Mouse (Mus musculus) c-Kit-positive CD71-negative TER-119-negative erythroid progenitor cells, embryonic 14.5 days (primary cell): Measurements from ENCODE around the gene Eif4e1b.

ENCODE experiments used
- DNase-seq: peaks from one replicate; pipeline ENCODE4 v3.0.0-alpha.2; 2013; ENCODE audit warnings: low read depth

The Eif4e1b gene

DNA sequence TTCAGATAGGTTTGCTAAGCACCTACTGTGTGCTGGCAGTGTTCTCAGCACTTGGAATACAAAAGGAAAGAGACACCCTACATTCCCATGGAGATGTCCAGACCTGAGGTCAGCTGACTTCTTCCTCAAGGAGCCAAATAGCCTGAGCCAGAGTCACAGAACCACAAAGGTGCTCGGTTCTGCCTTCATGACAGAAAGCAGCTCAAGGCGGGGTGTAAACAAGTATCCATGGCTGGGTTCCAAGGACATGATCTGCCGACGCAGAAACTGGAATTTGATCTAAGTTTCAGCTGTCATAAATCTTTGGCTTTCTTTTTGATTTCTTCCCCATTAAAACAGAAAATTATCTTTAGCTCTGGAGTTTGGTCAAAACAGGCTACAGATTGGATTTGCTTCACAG, 16.4 kb downstream of the Eif4e1b start:
- no peak for DNase-seq

DNA sequence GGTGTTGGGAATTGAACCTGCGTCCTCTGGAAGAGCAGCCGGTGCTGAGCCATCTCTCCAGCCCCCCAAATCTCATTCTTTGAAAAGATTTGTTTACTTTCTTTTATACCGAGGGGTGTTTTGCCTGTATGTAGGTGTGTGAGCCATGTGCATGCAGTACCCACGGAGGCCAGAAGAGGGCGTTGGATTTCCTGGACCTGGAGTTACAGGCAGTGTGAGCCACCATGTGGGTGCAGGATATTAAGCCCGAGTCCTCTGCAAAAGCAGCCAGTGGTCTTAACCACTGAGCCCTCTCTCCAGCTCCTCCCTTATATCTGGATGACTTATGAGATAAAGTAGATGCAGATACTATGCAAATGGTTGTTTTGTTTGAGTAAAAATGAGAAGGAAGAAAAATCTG, 19.2 kb downstream of the Eif4e1b start:
- no peak for DNase-seq

- DNase-seq = no peak
Observed at GRCm38 (mm10) chr13:54805134-54805838, 21.5 kb downstream of the Eif4e1b start.

DNA sequence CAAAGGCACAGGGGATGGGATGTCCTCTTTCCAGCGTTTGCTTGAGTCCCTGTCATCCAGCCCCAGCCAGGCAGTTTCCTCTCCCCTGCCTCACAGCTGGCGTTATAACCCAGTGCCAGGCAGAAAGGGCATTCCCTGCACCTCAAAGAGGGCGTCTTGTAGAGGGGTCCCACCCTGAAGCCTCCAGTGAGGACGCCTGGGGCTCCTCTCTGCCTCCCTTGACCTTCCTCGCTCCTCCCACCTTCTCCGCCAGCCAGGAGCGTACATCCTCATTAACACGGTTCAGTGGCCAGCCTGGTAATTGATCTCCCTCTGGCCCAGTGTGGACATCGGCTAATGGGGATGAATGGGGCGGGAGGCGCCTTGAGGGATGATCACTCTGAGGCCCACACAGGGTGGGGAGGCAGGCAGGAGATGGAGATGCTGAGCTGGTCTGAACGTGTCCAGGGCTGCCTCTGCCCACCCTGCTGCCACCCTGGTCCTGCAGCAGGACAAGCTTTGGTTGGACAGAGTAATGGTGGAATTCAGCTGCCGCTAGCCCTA, 22.7 kb downstream of the Eif4e1b start:
- DNase-seq = no peak

- no peak for DNase-seq
Observed at GRCm38 (mm10) chr13:54808067-54808466, 24.3 kb downstream of the Eif4e1b start.

GRCm38 (mm10) chr13:54811476-54811875, 27.7 kb downstream of the Eif4e1b start:
- no peak for DNase-seq

DNA sequence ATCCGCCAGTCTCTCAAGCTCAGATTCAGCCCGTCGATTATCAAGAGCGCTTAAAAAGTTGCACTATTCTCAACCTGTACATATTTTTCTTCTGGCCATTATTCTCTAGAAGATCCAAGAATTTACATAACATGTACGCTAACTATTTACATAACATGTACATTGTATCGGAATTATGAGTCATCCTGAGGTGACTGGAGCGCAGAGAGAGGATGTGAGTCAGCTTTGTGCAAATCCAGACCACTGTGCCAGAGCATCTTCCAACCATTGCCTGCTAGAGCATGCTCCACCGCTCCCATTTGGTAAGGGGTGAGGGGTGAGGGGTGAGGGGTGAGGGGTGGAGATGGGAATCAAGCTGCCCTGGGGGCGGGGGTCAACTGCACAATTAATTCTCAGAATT, 29.6 kb downstream of the Eif4e1b start:
- no peak for DNase-seq

DNA sequence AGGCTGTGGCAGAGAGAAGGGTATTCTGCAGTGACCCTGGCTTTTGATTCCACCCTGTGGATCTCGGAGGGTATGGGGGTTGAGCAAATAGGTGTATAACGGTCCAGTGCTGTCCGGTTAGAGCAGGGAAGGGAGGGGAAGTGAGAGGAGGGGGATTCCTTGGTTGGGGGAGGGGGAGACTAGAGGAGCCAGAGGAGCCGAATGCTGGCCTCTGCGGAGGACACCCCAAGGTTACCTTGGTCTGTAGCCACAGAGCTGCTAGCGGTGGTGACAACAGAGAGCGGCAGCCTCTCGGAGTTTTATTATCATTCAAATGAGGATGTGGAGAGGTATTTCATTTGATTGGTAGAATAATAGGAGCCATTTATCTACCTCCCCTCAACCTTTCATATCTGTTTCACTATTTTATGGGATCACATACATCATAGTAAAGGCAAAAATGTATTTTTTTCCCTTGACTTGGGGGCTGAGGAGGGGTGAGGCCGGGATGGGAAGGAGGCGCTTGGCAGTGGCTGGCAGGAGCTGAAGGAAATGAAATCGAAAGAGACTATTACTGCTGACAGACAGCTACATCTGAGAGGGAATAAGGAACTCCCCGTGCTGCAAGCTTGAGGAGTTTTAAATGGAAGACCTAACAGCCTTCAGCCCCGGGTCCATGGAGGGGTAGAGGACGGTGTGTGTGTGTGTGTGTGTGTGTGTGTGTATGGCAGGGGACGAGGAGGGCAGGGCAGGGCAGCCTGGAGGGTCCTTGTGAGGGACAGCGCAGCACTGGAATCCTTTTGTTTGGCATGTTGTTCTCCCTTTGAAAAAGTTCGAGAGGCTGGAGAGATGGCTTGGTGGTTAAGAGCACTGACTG, 34.8 kb downstream of the Eif4e1b start:
- no peak for DNase-seq

DNA sequence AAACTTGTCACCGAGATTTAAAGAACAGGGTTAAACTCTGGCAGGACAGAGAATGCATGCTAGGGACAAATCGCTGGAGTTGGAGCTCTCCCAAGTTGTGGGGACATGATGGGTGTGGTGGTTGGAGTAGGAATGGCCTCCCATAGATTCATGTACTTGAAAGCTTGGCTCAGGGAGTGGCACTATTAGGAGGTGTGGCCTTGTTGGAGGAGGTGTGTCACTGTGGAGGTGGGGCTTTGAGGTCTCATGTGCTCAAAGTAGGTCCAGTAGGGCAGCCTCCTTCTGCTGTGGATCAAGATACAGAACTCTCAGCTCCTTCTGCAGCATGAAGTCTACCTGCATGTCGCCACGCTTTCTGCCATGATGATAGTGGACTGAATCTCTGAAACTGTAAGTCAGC, 37.3 kb downstream of the Eif4e1b start:
- DNase-seq = no peak

GRCm38 (mm10) chr13:54821931-54822330, 38.1 kb downstream of the Eif4e1b start:
- no peak for DNase-seq

DNA sequence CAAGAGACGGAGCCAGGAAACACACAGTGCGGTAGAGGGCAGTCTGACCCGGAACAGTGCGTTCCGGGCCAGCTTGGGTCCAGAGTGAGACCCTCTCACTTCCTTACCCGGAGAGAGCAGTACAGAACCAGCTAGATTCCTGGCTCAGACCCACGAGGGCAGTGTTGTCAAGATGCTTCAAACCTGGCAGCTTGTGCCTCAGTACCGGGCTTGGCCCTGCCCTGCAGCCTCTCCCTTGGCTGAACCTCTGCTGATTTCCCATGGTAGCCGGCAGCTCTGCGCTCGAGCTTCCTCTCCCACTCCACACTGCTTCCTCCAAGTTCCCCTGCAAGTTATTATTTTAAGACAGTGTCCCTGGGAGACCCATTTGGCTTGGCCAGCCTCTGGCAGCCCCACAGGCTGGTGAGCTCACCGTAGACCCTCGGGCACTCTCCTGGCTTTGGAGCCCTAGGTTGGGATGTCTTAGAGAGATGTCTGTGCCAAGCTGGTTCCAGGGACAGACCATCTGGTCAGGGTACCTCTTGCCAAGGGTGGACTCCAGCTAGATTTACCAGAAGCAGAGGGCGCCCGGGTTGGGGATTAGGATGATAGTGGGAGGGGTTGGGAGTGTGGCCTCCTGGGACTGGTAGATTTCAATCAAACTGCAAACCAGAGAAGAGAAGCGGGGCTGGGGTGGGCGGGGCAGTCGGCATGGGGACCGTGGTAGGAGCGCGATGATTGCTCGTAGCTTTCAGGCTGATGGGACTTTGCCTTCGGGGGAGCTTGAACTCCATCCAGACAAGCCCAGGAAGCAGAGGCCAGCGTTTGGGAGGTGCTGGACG, 40.5 kb downstream of the Eif4e1b start:
- DNase-seq = no peak

GRCm38 (mm10) chr13:54827992-54828391, 44.2 kb downstream of the Eif4e1b start:
- DNase-seq = no peak

- DNase-seq = no peak
Observed at GRCm38 (mm10) chr13:54828508-54828907, 44.7 kb downstream of the Eif4e1b start.

GRCm38 (mm10) chr13:54829450-54829849, 45.7 kb downstream of the Eif4e1b start:
- DNase-seq = no peak

GRCm38 (mm10) chr13:54836351-54837030, 52.7 kb downstream of the Eif4e1b start:
- DNase-seq = no peak

DNA sequence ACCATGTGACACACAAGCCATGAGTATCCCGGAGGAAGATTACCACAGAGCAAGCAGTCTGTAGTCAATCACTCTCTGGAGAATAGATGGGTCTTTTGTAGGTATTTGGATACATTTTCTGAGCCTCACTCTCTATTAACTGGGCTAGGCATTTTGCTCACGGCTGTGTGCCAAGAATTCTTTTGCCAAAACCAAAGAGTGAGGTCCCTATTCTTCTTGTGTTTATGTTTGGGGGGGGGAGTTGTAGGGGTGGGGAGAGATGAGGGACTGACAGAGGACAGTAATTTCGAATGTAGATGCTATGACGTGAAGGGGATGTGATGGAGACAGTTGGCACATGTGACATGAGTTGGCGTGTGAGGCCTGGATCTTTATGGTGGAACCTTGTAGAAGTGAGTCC, 53.3 kb downstream of the Eif4e1b start:
- no peak for DNase-seq

DNA sequence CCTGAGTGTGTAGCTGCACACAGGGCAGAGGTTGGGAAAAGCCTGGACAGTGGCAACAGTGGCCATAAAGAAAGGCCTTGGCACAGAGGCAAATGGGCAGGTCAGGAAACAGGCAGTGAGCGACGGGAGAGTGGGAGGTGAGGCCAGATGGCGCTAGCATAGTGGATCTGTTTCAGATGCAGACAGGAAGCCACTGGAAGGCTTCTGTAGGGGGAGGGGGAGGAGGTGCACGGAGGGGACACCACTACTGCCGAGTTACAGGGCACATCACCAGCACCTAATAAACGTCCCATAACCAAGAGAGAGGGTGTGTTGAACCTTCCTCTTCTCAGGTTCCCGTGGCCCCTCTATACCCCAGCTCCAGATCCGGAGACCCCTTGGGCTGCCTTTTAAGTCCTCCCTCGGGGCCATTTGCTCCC, 53.7 kb downstream of the Eif4e1b start:
- DNase-seq = no peak
